Mouse (Mus musculus) frontal cortex, adult 2 months (tissue): ENCODE results near the gene Gps2. TPM values are rescaled to one million over a fixed set of nuclear protein-coding genes. Genes with fewer than 3 reads are reported as not detected.
A peak's percentile ranks its signal among the peaks of the same experiment; 100 is the strongest.
"Not testable (repeated sequence)": the region's sequence is repeated elsewhere in the genome, so short reads cannot be mapped to it uniquely, and the experiment has no call there.

ENCODE experiments used
- DNase-seq, 2 experiments: peaks; one replicate each; pipeline ENCODE4 v3.0.0; 2022; ENCODE audit warnings: low spot score in 1 of 2; ENCODE audit errors: extremely low spot score in 1 of 2
- polyA plus RNA-seq: library from polyadenylated mRNA; depleted of rRNA; stranded (reverse); fragments of >200 nt; gene quantifications from 2 replicates; pipeline ENCODE4 v1.2.3, GENCODE M21; 2012

Gps2 gene
- polyA plus RNA-seq, 1 experiment: 64.6 TPM

DNA sequence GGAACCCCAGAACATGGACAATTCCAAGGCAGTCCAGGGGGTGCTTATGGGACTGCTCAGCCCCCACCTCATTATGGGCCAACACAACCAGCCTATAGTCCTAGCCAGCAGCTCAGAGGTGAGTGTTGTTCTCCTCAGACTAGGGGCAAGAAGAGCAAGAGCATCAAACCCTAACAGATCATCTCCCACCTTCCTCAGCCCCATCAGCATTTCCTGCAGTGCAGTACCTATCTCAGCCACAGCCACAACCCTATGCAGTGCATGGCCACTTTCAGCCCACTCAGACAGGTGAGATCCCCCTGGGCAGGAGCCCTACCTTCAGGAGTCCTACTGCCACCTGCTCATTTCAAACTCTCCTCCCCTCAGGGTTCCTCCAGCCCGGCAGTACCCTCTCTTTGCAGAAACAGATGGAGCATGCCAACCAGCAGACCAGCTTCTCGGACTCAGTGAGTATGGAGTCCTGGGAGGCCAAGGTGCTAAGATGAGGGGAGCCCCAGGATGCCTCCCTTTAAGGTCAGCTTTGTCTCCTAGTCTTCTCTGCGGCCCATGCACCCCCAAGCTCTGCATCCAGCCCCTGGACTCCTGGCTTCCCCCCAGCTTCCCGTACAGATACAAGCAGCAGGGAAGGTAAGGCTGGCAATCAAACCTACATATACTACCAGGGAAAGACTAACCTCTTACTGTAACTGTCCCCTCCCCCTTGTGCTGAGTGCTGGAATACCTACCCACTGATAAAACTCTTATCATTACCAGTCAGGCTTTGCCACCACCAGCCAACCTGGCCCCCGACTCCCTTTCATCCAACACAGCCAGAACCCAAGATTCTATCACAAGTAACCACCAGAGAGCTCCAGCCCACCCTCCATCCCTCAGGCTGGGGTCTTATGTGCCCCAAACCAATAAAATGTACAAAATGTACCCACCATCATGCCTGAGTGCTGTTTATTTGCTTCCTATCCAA lies 2.3 kb downstream of the Gps2 start:
- DNase-seq: no peak

DNA sequence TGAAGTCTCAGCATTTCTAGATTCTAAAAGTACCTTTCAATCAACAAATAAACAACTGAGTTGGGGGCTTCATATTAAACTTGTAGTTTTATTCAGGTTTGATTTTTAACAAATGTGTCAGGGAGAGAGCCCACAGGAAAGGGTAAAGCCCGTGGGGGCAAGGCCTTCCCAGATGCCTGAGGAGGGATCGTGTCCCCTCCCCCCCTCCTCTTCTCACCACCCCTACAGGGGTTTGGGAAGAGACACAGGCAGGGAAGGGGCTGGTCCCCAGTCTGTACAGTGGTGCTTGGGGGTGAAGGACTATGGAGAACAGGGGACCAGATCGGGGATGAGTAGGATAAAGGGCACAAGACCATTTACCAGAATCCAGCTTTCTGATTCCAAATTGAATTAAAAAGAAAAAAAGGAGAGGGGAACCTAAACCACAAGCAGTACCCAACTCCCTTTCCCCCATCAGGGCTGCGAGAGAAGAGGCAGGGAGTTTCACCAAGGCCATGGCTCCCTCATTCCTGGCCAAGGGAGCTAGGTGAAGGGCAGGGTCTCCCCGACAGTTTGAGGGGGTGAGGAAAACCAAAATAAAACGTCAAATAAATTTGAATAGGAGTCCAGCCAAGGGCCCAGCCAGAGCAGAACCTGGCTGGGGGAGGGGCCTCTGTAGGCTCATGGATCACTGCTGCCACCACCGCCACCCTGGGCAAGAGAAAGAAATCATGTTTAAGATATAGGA lies 3.1 kb downstream of the Gps2 start:
- DNase-seq: not testable (repeated sequence)

- no peak for DNase-seq
These were observed 3.8 kb downstream of the Gps2 start for GRCm38 (mm10) chr11:69917379-69917948.

- DNase-seq: no peak
These were observed 4.4 kb downstream of the Gps2 start for GRCm38 (mm10) chr11:69918118-69918517.

- DNase-seq: no peak
These were observed 5.4 kb downstream of the Gps2 start for GRCm38 (mm10) chr11:69919053-69919452.

GRCm38 (mm10) chr11:69919661-69920265 lies 6.1 kb downstream of the Gps2 start:
- peak in 1 of 2 experiments; percentile 53 for DNase-seq

GRCm38 (mm10) chr11:69920266-69921031 lies 6.8 kb downstream of the Gps2 start:
- no peak for DNase-seq

DNA sequence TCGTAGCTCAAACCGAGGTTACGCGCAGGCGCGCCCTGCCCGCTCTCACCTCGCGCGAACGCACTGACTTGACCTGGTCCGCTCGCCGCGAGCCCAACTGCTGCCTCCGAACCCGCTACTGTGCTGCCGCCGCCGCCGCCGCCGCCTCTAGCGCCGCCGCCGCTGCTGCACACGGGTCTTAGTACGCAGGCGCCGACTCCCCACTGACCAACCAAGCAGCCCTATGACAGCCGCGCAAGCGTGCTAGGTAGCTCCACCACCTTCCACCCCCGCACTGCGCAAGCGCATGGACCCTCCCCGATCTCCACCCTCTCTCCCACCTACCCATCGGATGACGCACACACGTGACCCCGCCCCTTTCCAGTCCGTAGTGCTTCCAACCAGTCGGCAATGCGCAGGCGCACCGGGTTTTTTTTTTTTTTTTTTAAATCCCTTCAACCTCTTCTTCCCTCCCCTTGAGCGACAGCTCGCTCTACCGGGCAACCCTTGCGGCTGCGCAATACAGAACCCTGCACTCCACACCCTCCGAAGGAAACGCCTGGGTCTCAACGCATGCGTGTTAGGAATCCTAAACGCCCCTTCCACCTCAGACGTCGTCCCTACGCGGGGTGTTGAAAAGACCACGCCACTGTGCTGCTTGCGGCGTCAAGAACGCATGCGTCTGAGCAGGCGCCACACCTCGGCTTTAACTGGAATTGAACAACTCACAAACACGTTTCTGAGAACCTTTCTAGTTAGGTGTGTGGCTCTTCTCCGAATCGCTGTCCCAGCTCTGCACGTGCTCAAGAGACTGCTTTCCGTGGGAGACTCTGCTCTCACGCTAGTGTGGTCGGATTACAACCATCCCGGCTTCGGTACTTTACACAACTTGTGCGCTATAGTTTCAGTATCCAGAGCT lies 7.7 kb downstream of the Gps2 start, which contains the start of gene Eif5a:
Eif5a (minus strand) TSS at position 845 of the 898 bp plus-strand sequence.
- peak; percentile 100 for DNase-seq

DNA sequence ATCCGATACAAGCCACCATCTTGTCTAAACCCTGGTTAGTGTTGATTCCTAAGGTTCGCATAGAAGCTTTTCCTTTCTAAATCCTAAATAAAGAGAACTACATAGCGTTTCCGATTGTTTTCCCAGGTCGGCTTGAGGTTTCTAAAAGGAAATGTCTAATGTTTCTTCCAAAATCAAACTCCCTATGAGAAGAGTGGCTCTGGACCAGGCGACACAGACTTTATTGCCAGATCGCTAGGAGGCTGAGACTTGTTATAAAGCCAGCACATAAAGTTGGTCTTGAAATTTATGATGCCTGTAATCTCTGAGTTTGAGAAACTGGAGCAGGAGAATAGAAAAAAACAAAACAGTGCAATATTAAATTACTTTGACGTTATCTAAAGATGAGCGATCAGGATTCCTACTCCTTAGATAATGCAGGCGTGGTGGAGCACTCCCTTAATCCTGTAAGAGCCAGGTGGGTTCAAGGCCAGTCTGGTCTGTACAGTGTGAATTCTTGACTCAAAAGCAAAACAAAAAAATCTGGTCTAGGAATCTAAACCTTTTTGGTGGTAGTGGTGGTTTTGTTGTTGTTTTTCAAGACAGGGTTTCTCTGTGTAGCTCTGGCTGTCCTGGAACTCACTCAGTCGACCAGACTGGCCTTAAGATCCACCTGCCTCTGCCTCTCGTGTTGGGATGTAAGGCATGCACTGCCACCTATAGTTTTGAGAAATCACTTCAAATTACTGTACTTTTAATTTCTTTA lies 8.5 kb downstream of the Gps2 start:
- no peak for DNase-seq

DNA sequence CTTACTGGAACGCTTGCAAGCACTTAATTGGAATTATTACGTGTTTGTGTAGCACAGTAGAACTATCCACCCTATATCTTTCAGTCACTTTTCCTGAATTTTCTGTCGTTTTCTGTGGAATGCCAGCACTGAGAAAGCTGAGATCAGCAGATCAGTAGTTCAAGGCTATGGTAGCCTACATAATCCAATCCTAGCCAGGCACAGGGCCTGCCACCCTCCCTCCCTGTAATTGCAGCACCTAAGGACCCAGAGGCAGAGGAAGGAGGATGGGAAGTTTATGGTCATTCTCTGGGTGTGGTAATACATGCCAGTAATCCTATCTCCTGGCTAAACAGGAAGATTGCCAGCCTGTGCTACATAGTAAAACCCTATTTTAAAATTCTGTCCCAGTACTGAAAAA lies 9.1 kb downstream of the Gps2 start:
- no peak for DNase-seq

- no peak for DNase-seq
These were observed 13.8 kb downstream of the Gps2 start for GRCm38 (mm10) chr11:69927501-69927900.

DNA sequence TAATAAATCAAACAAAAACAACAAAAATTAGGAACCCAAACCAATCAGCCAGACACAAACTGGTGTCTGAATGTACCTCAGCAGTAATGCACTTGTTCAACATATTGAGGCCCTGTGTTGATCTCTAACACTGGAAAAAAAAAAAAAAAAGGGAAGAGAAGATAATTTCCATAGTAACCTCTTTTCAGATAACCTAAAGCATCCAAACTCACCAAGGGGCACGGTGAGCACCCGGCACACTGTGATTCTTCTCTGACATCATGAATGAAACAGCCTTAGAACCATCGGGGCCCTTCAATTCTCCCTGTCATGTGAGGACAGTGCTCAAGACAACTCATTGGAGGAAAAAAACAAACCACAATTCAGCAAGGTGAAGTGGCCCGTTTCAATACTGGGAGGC lies 16.0 kb downstream of the Gps2 start:
- no peak for DNase-seq

GRCm38 (mm10) chr11:69930176-69930575 lies 16.5 kb downstream of the Gps2 start:
- DNase-seq: not testable (repeated sequence)

GRCm38 (mm10) chr11:69930967-69931537 lies 17.4 kb downstream of the Gps2 start:
- no peak for DNase-seq

- DNase-seq: no peak
These were observed 18.1 kb downstream of the Gps2 start for GRCm38 (mm10) chr11:69931769-69932168.

DNA sequence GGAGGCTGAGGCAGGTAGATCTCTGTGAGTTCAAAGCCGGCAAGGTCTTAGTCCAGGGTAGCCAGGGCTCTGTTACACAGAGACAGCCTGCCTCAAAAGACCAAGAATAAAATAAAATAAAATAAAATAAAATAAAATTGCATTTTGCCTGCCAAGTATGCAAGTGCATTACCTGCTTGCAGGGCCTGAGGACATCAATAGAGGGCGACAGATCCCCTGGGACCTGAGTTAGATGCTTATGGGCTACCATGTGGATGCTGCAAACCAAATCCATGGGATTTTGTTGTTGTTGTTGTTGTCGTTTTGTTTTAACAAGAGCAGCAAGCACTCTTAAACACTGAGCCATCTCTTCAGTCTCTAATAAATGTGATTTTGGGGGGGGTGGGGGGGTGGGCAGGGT lies 18.6 kb downstream of the Gps2 start:
- DNase-seq: no peak

DNA sequence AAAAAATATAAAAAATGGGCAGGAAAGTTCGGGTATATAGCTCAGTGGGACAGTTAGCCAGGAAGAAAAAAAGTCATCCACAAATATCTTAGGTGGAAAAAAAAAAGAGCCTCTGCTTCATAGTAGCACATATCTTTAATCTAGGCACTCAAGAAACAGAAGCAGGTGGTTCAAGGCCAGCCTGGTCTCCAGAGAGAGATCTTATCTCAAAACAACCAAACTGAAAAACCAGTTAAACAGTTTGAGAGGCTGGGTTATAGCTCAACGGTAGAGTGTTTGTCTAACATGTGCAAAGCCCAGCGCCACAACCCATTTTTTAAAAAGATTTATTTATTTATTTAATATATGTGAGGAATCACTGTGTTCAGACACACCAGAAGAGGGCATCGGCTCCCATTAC lies 19.4 kb downstream of the Gps2 start:
- no peak for DNase-seq

DNA sequence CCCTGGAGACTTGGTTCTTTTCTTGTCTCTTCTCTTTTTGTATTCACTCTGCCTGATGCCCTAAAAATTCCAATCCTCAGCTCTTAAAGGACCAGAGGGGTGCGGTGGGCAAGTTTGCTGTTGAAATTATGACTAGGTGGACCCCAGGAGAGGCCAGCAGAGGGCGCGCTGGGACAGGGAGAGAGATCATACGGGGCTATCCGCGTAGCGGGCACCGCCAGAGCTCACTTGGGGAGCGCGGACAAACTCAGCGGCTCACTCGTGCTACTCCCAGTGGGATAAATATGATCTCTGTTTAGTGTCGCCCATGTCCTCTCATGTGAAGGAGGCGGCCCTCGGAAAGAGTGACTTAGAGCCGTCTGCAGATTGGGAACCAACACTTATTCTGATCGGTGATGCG lies 20.5 kb downstream of the Gps2 start:
- peak in 1 of 2 experiments; percentile 93 for DNase-seq
